Mouse (Mus musculus): ENCODE results near the gene Ei24.

The Ei24 gene

GRCm38 (mm10) chr9:36796781-36797555 lies at the start of gene Ei24:
Ei24 (minus strand) TSS chr9:36797393.
- DNase-seq (ENCODE audit: low spot score) = peak; percentile 75

- DNase-seq (ENCODE audit: low spot score) = no peak
These were observed 49.2 kb upstream of the Ei24 start for GRCm38 (mm10) chr9:36846346-36846745.

GRCm38 (mm10) chr9:36833914-36834313 lies 36.7 kb upstream of the Ei24 start:
- DNase-seq (ENCODE audit: low spot score) = no peak

- DNase-seq (ENCODE audit: low spot score) = no peak
These were observed 36.1 kb upstream of the Ei24 start for GRCm38 (mm10) chr9:36833043-36833881.

GRCm38 (mm10) chr9:36832529-36832928 lies 35.3 kb upstream of the Ei24 start:
- DNase-seq (ENCODE audit: low spot score) = no peak

- DNase-seq (ENCODE audit: low spot score) = no peak
These were observed 34.2 kb upstream of the Ei24 start for GRCm38 (mm10) chr9:36831401-36831800.

GRCm38 (mm10) chr9:36826612-36827363 lies 29.6 kb upstream of the Ei24 start:
- DNase-seq (ENCODE audit: low spot score) = no peak

- DNase-seq (ENCODE audit: low spot score) = no peak
These were observed 24.8 kb upstream of the Ei24 start for GRCm38 (mm10) chr9:36822024-36822423.

GRCm38 (mm10) chr9:36821644-36822000 lies 24.4 kb upstream of the Ei24 start, which contains the start of gene Fez1:
Fez1 (plus strand) TSS chr9:36821864.
- no peak for DNase-seq (ENCODE audit: low spot score)

GRCm38 (mm10) chr9:36820969-36821643 lies 23.9 kb upstream of the Ei24 start:
- no peak for DNase-seq (ENCODE audit: low spot score)

GRCm38 (mm10) chr9:36818905-36819304 lies 21.7 kb upstream of the Ei24 start:
- DNase-seq (ENCODE audit: low spot score) = no peak

- no peak for DNase-seq (ENCODE audit: low spot score)
These were observed 17.3 kb upstream of the Ei24 start for GRCm38 (mm10) chr9:36814486-36814885.

GRCm38 (mm10) chr9:36808126-36808785 lies 11.1 kb upstream of the Ei24 start:
- DNase-seq (ENCODE audit: low spot score) = no peak

- DNase-seq (ENCODE audit: low spot score) = no peak
These were observed 8.2 kb upstream of the Ei24 start for GRCm38 (mm10) chr9:36805256-36805975.

GRCm38 (mm10) chr9:36803926-36804325 lies 6.7 kb upstream of the Ei24 start:
- no peak for DNase-seq (ENCODE audit: low spot score)

GRCm38 (mm10) chr9:36803386-36803785 lies 6.2 kb upstream of the Ei24 start:
- no peak for DNase-seq (ENCODE audit: low spot score)

- no peak for DNase-seq (ENCODE audit: low spot score)
These were observed 5.8 kb upstream of the Ei24 start for GRCm38 (mm10) chr9:36802951-36803350.

- no peak for DNase-seq (ENCODE audit: low spot score)
These were observed 4.8 kb upstream of the Ei24 start for GRCm38 (mm10) chr9:36801961-36802360.

- DNase-seq (ENCODE audit: low spot score) = no peak
These were observed 969 bp downstream of the Ei24 start for GRCm38 (mm10) chr9:36796224-36796623.

GRCm38 (mm10) chr9:36795556-36795955 lies 1.6 kb downstream of the Ei24 start:
- DNase-seq (ENCODE audit: low spot score) = no peak

GRCm38 (mm10) chr9:36794487-36794886 lies 2.7 kb downstream of the Ei24 start:
- no peak for DNase-seq (ENCODE audit: low spot score)
